In the genomic region with DNA sequence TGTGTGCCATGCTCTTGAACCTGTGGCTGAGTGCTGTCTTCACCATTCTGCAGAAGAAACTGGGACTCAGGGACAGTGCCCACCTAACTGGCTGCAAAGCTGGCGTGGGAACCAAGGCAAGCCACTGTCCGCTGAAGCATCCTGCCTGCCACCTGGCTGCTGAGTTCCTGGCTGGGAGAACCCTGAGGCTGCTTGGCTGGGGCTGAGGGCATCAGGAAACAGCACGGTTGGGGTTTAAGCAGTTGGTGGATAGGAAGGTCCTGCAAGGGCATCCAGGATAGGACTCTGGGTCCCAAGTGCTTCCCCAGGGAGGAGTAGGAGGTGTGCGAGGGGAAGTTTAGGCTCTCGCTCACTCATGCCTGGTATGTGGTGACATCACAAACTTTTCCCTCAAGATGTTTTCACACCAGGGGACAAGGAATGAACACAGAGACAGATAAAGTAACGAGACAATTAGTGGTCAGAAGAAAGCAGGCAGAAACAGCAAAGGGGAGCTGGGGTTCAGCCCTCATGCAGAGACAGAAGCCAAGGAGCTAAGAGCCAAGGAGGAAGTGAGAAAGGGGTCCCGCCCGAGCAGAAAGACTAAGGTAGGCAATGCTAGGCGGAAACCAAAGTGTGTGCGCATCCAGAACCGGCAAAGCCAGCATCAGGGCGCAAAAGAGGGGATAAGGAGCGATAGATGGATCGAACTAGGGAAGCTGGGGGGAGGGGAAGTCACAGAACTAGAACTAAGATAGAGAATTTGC, we compare ENCODE assay signal across 10 mouse cellular contexts. TPM values are rescaled to one million over a fixed set of nuclear protein-coding genes. Genes with fewer than 3 reads are reported as not detected.
DNase-seq lines count a peak whose midpoint lies in the region; ATAC-seq lines count a peak whose summit lies in the region.
"Had no signal": no experiment of that assay in that cellular context is flagged by ENCODE, and none has a peak within 500 bp of the region (broad histone marks: within the 10 kb centered on the region; RNA-seq: fewer than 3 reads in every experiment).

No protein-coding gene starts in this region.

- peak overlapping the region; percentile 90; the same call in 1 of the 2 replicates for H3K27ac ChIP-seq in stomach, embryonic 14.5 days (ENCODE audit: low read length)
- no peak overlapping the region for H3K27ac ChIP-seq in heart, embryonic 11.5 days (ENCODE audit: low read depth, low read length)

- no peaks in the 10 kb centered on the region for H3K36me3 ChIP-seq in stomach, embryonic 14.5 days (ENCODE audit: control insufficient read depth, insufficient read depth, low read length)
- no peaks in the 10 kb centered on the region for H3K36me3 ChIP-seq in heart, embryonic 11.5 days (ENCODE audit: control insufficient read depth, insufficient read depth, low read length)

- H3K4me1 ChIP-seq in stomach, embryonic 14.5 days (ENCODE audit: control insufficient read depth, insufficient read depth, low read length): peaks cover 14% of the 10 kb centered on the region; the same call in 1 of the 2 replicates
- H3K4me1 ChIP-seq in heart, embryonic 11.5 days (ENCODE audit: control insufficient read depth, insufficient read depth, low read length): peaks cover 12% of the 10 kb centered on the region

- H3K4me2 ChIP-seq in stomach, embryonic 14.5 days (replicated peaks; ENCODE audit: low read depth, low read length): peak overlapping the region; percentile 30
- H3K4me2 ChIP-seq in heart, embryonic 11.5 days: no peak overlapping the region

- ATAC-seq in stomach, embryonic 14.5 days (ENCODE audit: insufficient number of reproducible peaks, insufficient read depth, low FRiP score, low read depth): no peak
- ATAC-seq in heart, embryonic 11.5 days (replicated peaks; ENCODE audit: insufficient number of reproducible peaks, low FRiP score, low TSS enrichment): no peak

- DNase-seq in cerebellum, postnatal 10 days: peak; percentile 46 to 49
- DNase-seq in cerebellum, postnatal 4 days (ENCODE audit: low spot score in 2 of 2): no peak
- peak; percentile 62 for DNase-seq in kidney, adult 18-20 months
- DNase-seq in kidney, postnatal 36 days: peak; percentile 38 to 54
- no peak for DNase-seq in retina, postnatal 1 day
- DNase-seq in urinary bladder, postnatal 14 days (ENCODE audit: low spot score): no peak
- DNase-seq: adrenal gland, postnatal 36 days; lung, adult 18-20 months had no signal

- H3K9me3 ChIP-seq in stomach, embryonic 14.5 days (ENCODE audit: control insufficient read depth, low read depth, low read length): no peaks in the 10 kb centered on the region
- no peaks in the 10 kb centered on the region for H3K9me3 ChIP-seq in heart, embryonic 11.5 days (replicated peaks; ENCODE audit: control insufficient read depth, low read length)

- WGBS in stomach, embryonic 14.5 days: 39% methylated on average over 14 of the region's 14 CpGs
- WGBS in heart, embryonic 11.5 days (ENCODE audit: insufficient replicate concordance): 26% methylated on average over 14 of the region's 14 CpGs

- H3K4me3 ChIP-seq in stomach, embryonic 14.5 days (ENCODE audit: low read depth, low read length): peak overlapping the region; percentile 35; the same call in 1 of the 2 replicates
- no peak overlapping the region for H3K4me3 ChIP-seq in heart, embryonic 11.5 days (ENCODE audit: low read depth, low read length)

- H3K9ac ChIP-seq in stomach, embryonic 14.5 days (replicated peaks; ENCODE audit: low read depth, low read length): no peak overlapping the region
- no peak overlapping the region for H3K9ac ChIP-seq in heart, embryonic 11.5 days (ENCODE audit: low read depth, low read length)

- no peaks in the 10 kb centered on the region for H3K27me3 ChIP-seq in stomach, embryonic 14.5 days (ENCODE audit: control insufficient read depth, insufficient read depth, low read length)
- peaks cover 24% of the 10 kb centered on the region for H3K27me3 ChIP-seq in heart, embryonic 11.5 days (ENCODE audit: control insufficient read depth, insufficient read depth, low read length)

RNA-seq across cellular contexts. Expression of a gene that starts 3.2 kb away (rescaled TPM):
- 7.1 and 7.7 TPM in 2 replicates for polyA plus RNA-seq in stomach, embryonic 14.5 days (2014; fragmentation: Nextera tagmentation; extraction: Ambion mirVana)
- polyA plus RNA-seq in heart, embryonic 11.5 days (2014; fragmentation: Nextera tagmentation; extraction: Ambion mirVana): not detected in 2 replicates

RNA-seq across cellular contexts. Expression of a gene that starts 25.7 kb away (rescaled TPM):
- 51.8 and 54.6 TPM in 2 replicates for polyA plus RNA-seq in stomach, embryonic 14.5 days (2014; fragmentation: Nextera tagmentation; extraction: Ambion mirVana)
- polyA plus RNA-seq in heart, embryonic 11.5 days (2014; fragmentation: Nextera tagmentation; extraction: Ambion mirVana): 31.0 and 35.0 TPM in 2 replicates

RNA-seq across cellular contexts. Expression of a gene that starts 43.2 kb away (rescaled TPM):
- polyA plus RNA-seq in stomach, embryonic 14.5 days (2014; fragmentation: Nextera tagmentation; extraction: Ambion mirVana): 27.6 and 27.7 TPM in 2 replicates
- 15.5 and 18.6 TPM in 2 replicates for polyA plus RNA-seq in heart, embryonic 11.5 days (2014; fragmentation: Nextera tagmentation; extraction: Ambion mirVana)

RNA-seq across cellular contexts. Expression of a gene that starts 44.7 kb away (rescaled TPM):
- polyA plus RNA-seq in stomach, embryonic 14.5 days (2014; fragmentation: Nextera tagmentation; extraction: Ambion mirVana): 0.57 and 0.75 TPM in 2 replicates
- polyA plus RNA-seq in heart, embryonic 11.5 days (2014; fragmentation: Nextera tagmentation; extraction: Ambion mirVana): 0.30 and 0.37 TPM in 2 replicates

Comparison
In these comparisons a context has a peak if more than half of its experiments do, and no peak if none do; other contexts are left out.
1. DNase-seq: peak in cerebellum, postnatal 10 days (2 of 2), kidney, adult 18-20 months (single experiment) and kidney, postnatal 36 days (2 of 2); none in cerebellum, postnatal 4 days (0 of 2), retina, postnatal 1 day (single experiment) and urinary bladder, postnatal 14 days (single experiment).